Mouse (Mus musculus) stomach, postnatal 0 days (tissue): ENCODE measurements at regions not wholly inside any gene's neighbourhood (a gene's known extent, or its start where the extent isn't known, plus 50 kb on each side); places are given as distances from the start of the nearest gene placed in this dataset.

Experiments used
- CTCF ChIP-seq: IDR thresholded peaks from 2 replicates; pipeline ENCODE4 v1.5.1; 2016; ENCODE audit warnings: antibody characterized with exemption, low read depth, mild to moderate bottlenecking, moderate library complexity
- EP300 ChIP-seq: optimal IDR thresholded peaks from 2 replicates; pipeline ENCODE3; 2016; ENCODE audit warnings: antibody characterized with exemption

DNA sequence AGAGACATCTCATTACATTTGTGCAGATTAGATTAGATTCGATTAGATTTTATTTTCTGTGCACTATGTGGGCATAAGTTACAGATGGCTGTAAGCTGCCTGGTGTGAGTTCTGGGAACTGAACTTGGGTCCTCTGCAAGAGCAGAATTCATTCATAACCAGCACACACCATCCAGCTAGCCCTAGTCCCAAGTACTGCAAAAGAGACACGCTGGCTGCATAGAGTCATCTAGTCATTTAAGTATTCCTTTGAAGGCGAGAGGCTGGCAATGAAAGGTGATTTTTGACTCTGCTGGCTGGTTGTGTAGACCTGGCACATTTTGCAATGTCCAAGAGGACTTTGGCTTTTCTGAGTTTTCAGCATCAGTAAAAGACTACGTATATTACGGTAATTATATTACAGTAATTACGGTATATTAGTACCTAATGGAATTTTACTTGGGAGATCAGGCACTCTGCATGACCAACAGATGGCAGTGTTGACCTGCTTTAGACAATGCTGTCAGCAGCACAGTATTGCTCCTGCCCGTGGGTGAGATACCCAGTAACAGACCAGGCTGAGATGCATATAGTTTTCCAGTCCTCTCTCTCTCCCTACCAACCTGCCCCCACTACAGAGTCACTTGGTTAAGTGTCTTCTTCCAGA, 67.9 kb downstream of the Gpr6 start:
- peak; percentile 95 for TF ChIP-seq CTCF
- TF ChIP-seq EP300 = no peak
